Mouse (Mus musculus) small intestine, adult 2 months (tissue): ENCODE data around the gene Obp1b.
"Not testable (repeated sequence)": the region's sequence is repeated elsewhere in the genome, so short reads cannot be mapped to it uniquely, and the experiment has no call there.

Experiments
- CTCF ChIP-seq: fragments of 200-500 bp; IDR thresholded peaks from 2 replicates; pipeline ENCODE4 v1.5.1; 2012; ENCODE audit warnings: low read depth, mild to moderate bottlenecking, control low read depth, inconsistent platforms, low read length, moderate library complexity, mixed read lengths; ENCODE audit not compliant: insufficient replicate concordance, insufficient read length; ENCODE audit errors: extremely low read depth
- POLR2A ChIP-seq: fragments of 200-500 bp; IDR thresholded peaks from 2 replicates; pipeline ENCODE4 v1.6.1; 2012; ENCODE audit warnings: low read depth, mild to moderate bottlenecking, control low read depth, inconsistent platforms, low read length, moderate library complexity

DNA sequence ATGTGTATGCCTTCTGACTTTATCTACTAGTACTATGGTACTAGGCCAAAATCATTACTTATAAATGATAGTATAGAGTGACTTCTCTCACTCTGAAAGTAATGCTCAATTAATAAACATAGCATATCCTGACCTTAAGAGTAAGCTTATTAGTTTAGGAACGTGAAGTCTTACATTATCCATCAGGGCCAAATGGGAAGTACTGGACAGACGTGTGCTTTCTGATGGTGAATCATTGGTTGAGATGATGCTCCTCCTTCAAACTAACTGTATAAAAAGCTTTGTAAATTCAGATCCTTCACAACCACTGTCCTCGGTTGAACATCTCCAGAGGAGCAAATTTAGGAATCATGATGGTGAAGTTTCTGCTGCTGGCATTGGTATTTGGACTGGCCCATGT, at the start of gene Obp1b:
- not testable (repeated sequence) for TF ChIP-seq CTCF, POLR2A
